Mouse (Mus musculus) lung, postnatal 25 days (tissue): ENCODE data around the gene Usp47.
A peak's percentile ranks its signal among the peaks of the same experiment; 100 is the strongest.
"Not testable (repeated sequence)": the region's sequence is repeated elsewhere in the genome, so short reads cannot be mapped to it uniquely, and the experiment has no call there.

ENCODE experiments used
- DNase-seq: peaks from one replicate; pipeline ENCODE4 v3.0.0; 2022; ENCODE audit warnings: low spot score

Usp47 gene

GRCm38 (mm10) chr7:112040271-112040670 lies 17.0 kb downstream of the Usp47 start:
- no peak for DNase-seq

GRCm38 (mm10) chr7:112042758-112043157 lies 19.5 kb downstream of the Usp47 start:
- DNase-seq, result peak; percentile 31

GRCm38 (mm10) chr7:112045249-112045648 lies 21.9 kb downstream of the Usp47 start:
- DNase-seq, result no peak

- DNase-seq, result no peak
Observed at GRCm38 (mm10) chr7:112045794-112046388, 22.6 kb downstream of the Usp47 start.

GRCm38 (mm10) chr7:112048643-112049042 lies 25.3 kb downstream of the Usp47 start:
- no peak for DNase-seq

- DNase-seq, result no peak
Observed at GRCm38 (mm10) chr7:112053667-112054066, 30.4 kb downstream of the Usp47 start.

- DNase-seq, result peak; percentile 74
Observed at GRCm38 (mm10) chr7:112055901-112056625, 32.8 kb downstream of the Usp47 start.

- DNase-seq, result no peak
Observed at GRCm38 (mm10) chr7:112074868-112075267, 51.6 kb downstream of the Usp47 start.

- DNase-seq, result no peak
Observed at GRCm38 (mm10) chr7:112082636-112083035, 59.3 kb downstream of the Usp47 start.

- no peak for DNase-seq
Observed at GRCm38 (mm10) chr7:112084222-112084621, 60.9 kb downstream of the Usp47 start.

- peak; percentile 78 for DNase-seq
Observed at GRCm38 (mm10) chr7:112085062-112085461, 61.8 kb downstream of the Usp47 start.

GRCm38 (mm10) chr7:112086186-112086585 lies 62.9 kb downstream of the Usp47 start:
- no peak for DNase-seq

GRCm38 (mm10) chr7:112094923-112095322 lies 71.6 kb downstream of the Usp47 start:
- DNase-seq, result not testable (repeated sequence)

- no peak for DNase-seq
Observed at GRCm38 (mm10) chr7:112100887-112101286, 77.6 kb downstream of the Usp47 start.

GRCm38 (mm10) chr7:112102933-112103332 lies 79.6 kb downstream of the Usp47 start:
- no peak for DNase-seq

GRCm38 (mm10) chr7:112103816-112104215 lies 80.5 kb downstream of the Usp47 start:
- no peak for DNase-seq

- no peak for DNase-seq
Observed at GRCm38 (mm10) chr7:112108757-112109156, 85.5 kb downstream of the Usp47 start.

GRCm38 (mm10) chr7:112110638-112111372 lies 87.5 kb downstream of the Usp47 start:
- DNase-seq, result no peak

GRCm38 (mm10) chr7:112117501-112117900 lies 94.2 kb downstream of the Usp47 start:
- DNase-seq, result no peak

GRCm38 (mm10) chr7:112118086-112118485 lies 94.8 kb downstream of the Usp47 start:
- no peak for DNase-seq

- no peak for DNase-seq
Observed at GRCm38 (mm10) chr7:112119248-112119647, 95.9 kb downstream of the Usp47 start.

GRCm38 (mm10) chr7:112120861-112121810 lies 97.8 kb downstream of the Usp47 start:
- no peak for DNase-seq
